Mouse (Mus musculus) C2C12 (cell line): ENCODE results near the gene Dpt.

ENCODE experiments used
- CEBPB ChIP-seq: IDR thresholded peaks from one replicate; pipeline ENCODE4 v1.6.1; 2011; ENCODE audit warnings: low read depth, mild to moderate bottlenecking, control low read depth, moderate library complexity
- CTCF ChIP-seq: IDR thresholded peaks from one replicate; pipeline ENCODE4 v1.5.1; 2011; ENCODE audit not compliant: control insufficient read depth, insufficient read depth, insufficient read length
- MYOD1 ChIP-seq: IDR thresholded peaks from one replicate; pipeline ENCODE4 v1.6.1; 2011; ENCODE audit warnings: low read depth; ENCODE audit not compliant: control insufficient read depth, insufficient read length
- MYOG ChIP-seq: IDR thresholded peaks from one replicate; pipeline ENCODE4 v1.6.1; 2011; ENCODE audit not compliant: control insufficient read depth, insufficient read length; ENCODE audit errors: extremely low read depth
- USF1 ChIP-seq: IDR thresholded peaks from one replicate; pipeline ENCODE4 v1.6.1; 2011; ENCODE audit warnings: low read depth, mild to moderate bottlenecking, control low read depth, moderate library complexity

- TF ChIP-seq CTCF: no peak
- TF ChIP-seq USF1: no peak
- TF ChIP-seq MYOG: no peak
- TF ChIP-seq CEBPB: no peak
- no peak for TF ChIP-seq MYOD1
These were observed 12.9 kb downstream of the Dpt start for GRCm38 (mm10) chr1:164809371-164809770.
